Mouse (Mus musculus) adipocyte (in vitro differentiated cells): ENCODE data around the gene Gtf2b.

Experiments
- DNase-seq: peaks from one replicate; pipeline ENCODE4 v3.0.0-alpha.2; 2016; ENCODE audit warnings: low spot score

Gene Gtf2b

GRCm38 (mm10) chr3:142764995-142765777 lies at the start of gene Gtf2b:
TSS of gene Gtf2b (plus strand) at chr3:142765045.
- DNase-seq = peak; percentile 92

- DNase-seq = no peak
Measured at GRCm38 (mm10) chr3:142725481-142725880, 39.4 kb upstream of the Gtf2b start.

- no peak for DNase-seq
Measured at GRCm38 (mm10) chr3:142725969-142726672, 38.7 kb upstream of the Gtf2b start.

- no peak for DNase-seq
Measured at GRCm38 (mm10) chr3:142734291-142734690, 30.6 kb upstream of the Gtf2b start.

- DNase-seq = no peak
Measured at GRCm38 (mm10) chr3:142740896-142741295, 23.9 kb upstream of the Gtf2b start.

- peak; percentile 70 for DNase-seq
Measured at GRCm38 (mm10) chr3:142743973-142744898, 20.6 kb upstream of the Gtf2b start.

- DNase-seq = no peak
Measured at GRCm38 (mm10) chr3:142745076-142745475, 19.8 kb upstream of the Gtf2b start.

- DNase-seq = no peak
Measured at GRCm38 (mm10) chr3:142747673-142748072, 17.2 kb upstream of the Gtf2b start.

GRCm38 (mm10) chr3:142749131-142749530 lies 15.7 kb upstream of the Gtf2b start:
- no peak for DNase-seq

GRCm38 (mm10) chr3:142755132-142755867 lies 9.5 kb upstream of the Gtf2b start:
- DNase-seq = no peak

- no peak for DNase-seq
Measured at GRCm38 (mm10) chr3:142757841-142758240, 7.0 kb upstream of the Gtf2b start.

- no peak for DNase-seq
Measured at GRCm38 (mm10) chr3:142758593-142758992, 6.3 kb upstream of the Gtf2b start.

GRCm38 (mm10) chr3:142760356-142760755 lies 4.5 kb upstream of the Gtf2b start:
- DNase-seq = no peak

- DNase-seq = no peak
Measured at GRCm38 (mm10) chr3:142765778-142766165, 927 bp downstream of the Gtf2b start.

- no peak for DNase-seq
Measured at GRCm38 (mm10) chr3:142768498-142768897, 3.7 kb downstream of the Gtf2b start.

- no peak for DNase-seq
Measured at GRCm38 (mm10) chr3:142770518-142770917, 5.7 kb downstream of the Gtf2b start.

GRCm38 (mm10) chr3:142773538-142774191 lies 8.8 kb downstream of the Gtf2b start:
- DNase-seq = peak; percentile 27

GRCm38 (mm10) chr3:142777227-142777626 lies 12.4 kb downstream of the Gtf2b start:
- no peak for DNase-seq

- no peak for DNase-seq
Measured at GRCm38 (mm10) chr3:142786423-142787072, 21.7 kb downstream of the Gtf2b start.

- no peak for DNase-seq
Measured at GRCm38 (mm10) chr3:142795587-142795986, 30.7 kb downstream of the Gtf2b start.

GRCm38 (mm10) chr3:142811582-142811981 lies 46.7 kb downstream of the Gtf2b start:
- no peak for DNase-seq
